Mouse (Mus musculus): ENCODE data around the gene Plxnd1.

Gene Plxnd1

DNA sequence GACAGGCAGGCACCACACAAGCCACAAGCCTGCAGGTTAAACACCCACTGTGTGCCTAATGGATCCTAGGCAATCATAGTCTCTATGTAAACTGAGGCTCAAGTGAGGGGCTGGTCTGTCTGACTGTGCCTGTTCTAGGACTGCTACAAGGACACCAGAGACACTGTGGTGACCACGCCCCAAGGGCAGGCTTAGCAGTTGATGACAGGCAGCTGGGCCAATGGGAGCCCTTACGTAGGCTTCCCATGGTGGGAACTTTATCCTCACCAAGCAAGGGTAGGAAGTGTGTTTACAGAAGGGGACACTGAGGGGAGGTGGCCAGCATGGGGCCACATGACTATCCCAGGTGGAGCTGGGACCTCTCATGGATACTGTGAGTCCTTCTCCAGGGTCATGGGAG, 4.4 kb upstream of the Plxnd1 start:
- no peak for DNase-seq (ENCODE audit: low read depth, low spot score)

DNA sequence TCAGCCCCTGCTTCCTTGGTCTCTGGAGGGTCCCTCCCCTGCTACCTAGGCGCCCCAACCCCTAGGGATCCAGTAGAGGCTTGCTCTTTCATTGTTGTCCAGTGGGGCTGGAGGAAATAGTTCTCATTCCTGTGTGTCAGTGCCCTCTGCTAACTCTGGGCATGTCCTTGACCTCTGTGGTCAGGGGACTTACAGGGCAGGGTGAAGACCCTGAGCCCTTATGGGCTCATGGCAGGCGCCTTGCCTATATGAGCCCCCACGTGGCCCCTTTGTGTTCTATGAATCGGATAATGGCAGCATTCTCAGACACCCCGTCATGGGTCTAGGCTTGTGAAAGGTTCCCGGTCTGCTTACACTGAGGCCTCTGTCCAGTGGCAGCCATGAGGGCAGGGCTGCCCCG, 4.0 kb upstream of the Plxnd1 start:
- DNase-seq (ENCODE audit: low read depth, low spot score) = no peak

DNA sequence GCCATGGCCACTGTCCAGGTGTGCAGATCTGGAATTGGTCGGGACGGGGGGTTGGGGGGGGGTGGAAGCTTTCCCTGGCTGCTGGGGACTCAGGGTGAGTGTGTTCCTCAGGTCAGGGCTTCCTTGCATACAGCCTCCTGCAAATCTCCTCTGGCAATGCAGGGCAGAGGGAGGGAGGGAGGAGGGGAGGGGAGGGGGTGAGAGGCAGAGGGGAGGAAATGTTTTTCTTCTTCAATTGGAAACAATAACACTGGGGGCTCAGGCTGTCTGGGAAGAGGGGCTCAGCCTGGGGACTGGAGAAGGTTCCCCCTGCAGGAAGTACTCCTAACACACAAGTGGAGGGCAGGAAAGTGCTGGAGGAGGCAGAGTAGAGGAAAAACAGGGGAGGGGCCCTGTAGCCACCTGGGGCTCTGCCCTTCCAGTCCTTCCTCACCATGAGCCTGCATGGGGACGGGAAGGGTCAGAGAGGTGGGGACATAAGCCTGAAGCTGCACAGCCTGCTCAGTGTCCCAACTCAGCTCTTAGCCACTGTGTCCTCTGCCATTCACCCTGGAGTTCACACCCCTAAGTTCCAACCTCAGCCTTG, 3.0 kb upstream of the Plxnd1 start:
- DNase-seq (ENCODE audit: low read depth, low spot score) = no peak

DNA sequence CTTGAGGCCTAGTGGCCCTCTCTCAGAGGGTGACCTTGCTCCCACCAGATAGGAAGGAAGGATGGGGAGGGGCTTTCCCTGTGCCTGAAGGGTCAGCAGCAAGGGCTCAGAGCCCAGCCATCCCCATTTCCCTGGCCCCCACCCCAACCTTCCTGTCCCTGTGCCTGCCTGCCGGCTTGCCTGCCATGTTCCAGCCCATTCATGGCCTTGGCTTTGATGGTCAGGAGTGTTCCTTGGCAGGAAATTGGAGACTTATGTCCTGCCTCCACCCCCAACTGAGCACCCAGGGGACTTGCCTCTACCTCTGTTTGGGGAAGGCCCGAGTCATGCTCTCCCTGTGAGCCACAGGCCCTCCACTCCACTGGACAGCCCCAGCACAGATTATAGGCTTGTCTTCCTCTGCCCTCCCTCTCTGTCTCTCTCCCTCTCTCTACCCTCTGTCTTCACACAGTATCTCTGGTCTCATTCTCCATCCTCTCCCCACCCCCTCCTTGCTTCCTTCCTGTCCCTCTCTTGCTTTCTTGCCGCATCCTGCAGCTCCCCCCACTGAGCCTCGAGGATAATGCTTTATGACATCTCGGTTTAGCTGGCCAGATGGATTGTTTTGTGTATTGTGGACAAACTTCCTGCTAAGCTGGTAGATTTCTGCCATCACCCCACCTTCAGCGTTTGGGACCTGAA, 1.5 kb upstream of the Plxnd1 start:
- DNase-seq (ENCODE audit: low read depth, low spot score) = peak; percentile 70

DNA sequence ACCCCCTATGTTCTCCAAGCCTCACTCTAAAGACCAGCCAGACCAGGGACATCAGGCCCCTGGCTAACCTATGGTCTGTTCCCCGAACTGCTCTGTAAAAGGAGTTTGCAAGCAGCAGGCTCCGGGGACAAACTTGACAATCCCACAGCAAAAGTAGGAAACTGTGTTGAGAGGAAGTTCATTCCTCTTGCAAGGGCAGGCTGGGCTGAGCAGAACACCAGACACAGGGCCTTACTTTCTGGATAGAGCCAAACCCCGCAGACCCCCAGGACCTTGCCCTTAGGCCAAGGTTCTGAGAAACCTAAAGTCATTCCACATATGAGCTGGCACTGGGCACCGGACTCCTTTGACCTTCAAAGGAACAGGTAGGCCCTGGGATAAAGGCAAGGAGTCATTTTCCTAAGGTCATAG, 731 bp upstream of the Plxnd1 start:
- no peak for DNase-seq (ENCODE audit: low read depth, low spot score)

DNA sequence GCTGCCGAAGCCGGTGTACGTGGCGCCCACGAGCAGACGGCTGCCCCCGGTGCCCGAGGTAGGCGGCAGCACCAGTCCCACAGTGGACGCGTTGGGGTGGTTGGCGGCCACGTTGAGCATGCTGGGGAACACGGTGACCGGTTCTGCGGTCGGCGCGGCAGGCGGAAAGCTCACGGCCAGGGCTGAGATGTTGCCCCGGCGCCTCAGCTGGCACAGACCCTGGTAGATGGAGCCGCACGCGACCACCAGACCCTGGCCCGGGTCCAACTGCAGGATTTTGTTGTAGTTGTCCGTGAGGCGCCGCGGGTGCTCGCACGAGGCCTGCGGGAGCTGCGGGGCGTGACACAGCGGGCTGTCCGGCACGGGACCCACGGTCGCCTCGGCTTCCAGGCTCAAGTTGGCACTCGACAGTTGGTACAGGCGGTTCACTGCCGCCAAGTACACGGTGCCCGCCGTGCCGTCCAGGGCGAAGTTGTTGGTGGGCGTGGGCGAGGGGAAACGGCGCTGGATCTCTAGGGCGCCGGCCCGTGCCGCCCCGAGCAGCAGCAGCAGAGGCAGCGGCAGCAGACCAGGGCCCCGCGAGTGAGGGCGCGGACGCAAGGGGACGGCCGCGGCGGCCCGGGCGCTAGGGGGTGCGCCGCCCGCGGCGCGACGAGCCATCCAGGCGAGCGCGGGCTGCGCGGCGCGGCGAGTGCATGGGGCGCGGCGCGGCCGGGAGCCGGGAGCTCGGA, 494 bp downstream of the Plxnd1 start:
- DNase-seq (ENCODE audit: low read depth, low spot score) = no peak

DNA sequence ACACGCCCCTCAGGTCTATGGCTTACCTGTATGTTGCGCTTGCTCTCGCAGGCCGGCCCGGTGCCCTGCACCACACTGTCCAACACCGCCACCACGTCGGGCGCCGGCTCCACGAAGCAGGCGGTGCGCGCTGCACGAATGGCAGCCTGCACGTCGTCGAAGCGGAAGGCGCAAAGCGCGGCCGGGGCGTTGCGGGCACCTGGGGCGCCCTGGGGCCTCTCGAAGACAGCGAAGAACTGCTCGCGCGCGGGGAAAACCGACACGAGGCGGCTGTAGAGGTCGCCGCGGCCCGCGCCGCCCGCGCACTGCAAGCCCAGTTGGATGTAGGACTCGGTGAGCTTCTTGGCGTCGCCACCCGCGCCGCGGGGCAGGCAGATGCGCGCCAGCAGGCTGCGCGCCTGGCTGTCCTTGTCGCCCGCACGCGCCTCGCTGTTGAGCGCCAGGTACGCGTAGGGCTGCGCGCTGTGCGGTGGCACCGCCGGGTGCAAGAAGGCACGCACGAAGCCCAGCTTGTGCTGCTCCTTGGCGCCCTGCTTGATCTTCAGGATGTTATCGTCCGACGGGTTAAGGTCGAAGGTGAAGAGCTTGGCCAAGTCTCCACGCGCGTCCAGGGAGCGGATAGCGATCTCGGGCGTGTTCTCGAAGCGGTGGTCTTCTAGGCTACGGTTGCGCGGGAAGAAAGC, 1.2 kb downstream of the Plxnd1 start:
- no peak for DNase-seq (ENCODE audit: low read depth, low spot score)

DNA sequence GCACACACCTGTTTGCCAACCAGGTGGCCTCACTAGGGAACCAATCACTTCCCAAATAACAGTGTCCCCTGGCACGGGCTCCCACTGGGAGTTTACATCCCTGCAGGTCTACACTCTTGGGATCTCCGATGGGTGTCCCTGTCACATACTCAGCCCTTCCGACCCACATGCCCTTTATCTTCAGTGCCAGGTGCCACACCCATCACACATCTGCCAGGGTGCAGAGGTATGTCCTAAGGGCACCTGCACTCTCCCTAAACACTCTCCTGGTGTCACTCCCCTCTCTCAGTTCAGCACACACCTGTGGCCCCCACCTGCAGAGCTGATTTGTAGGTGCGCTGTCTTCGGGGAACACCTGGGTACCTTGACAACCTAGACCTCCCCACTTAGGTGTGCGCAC, 1.8 kb downstream of the Plxnd1 start:
- no peak for DNase-seq (ENCODE audit: low read depth, low spot score)

DNA sequence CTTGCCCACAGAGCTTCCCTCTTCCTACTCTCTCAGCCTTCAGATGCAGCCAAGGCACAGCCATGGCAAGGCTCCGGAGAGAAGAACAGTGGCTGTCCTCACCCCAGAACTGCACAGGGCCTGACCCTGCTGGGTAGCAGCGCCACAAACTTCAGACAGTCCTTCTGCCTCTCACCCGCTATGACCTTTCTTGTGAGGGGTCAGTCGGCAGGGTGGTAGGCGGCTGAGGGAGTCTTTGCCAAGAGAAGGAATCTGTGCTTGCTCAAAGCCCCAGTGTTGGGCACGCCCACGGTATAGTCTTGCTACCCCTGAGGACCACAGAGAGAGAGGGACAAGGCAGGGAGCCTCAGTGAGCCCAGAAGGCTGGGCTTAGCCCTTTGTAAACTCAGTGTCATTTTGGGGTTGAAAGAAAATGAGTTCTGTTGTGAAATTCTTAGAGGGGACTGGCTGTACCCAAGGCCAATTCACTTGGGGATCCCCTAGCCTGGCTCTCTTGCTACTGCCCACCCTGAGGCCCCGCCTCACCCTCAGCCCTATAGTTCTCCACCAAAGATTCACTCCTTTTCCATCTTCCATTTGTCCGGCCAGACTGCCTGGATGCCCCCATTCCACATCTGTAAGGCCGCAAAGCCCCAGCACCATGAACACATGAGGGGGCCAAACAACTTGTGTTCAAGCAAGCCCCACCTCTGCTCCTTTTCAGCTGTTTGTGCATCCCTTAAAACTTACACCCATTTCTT, 2.8 kb downstream of the Plxnd1 start:
- no peak for DNase-seq (ENCODE audit: low read depth, low spot score)

DNA sequence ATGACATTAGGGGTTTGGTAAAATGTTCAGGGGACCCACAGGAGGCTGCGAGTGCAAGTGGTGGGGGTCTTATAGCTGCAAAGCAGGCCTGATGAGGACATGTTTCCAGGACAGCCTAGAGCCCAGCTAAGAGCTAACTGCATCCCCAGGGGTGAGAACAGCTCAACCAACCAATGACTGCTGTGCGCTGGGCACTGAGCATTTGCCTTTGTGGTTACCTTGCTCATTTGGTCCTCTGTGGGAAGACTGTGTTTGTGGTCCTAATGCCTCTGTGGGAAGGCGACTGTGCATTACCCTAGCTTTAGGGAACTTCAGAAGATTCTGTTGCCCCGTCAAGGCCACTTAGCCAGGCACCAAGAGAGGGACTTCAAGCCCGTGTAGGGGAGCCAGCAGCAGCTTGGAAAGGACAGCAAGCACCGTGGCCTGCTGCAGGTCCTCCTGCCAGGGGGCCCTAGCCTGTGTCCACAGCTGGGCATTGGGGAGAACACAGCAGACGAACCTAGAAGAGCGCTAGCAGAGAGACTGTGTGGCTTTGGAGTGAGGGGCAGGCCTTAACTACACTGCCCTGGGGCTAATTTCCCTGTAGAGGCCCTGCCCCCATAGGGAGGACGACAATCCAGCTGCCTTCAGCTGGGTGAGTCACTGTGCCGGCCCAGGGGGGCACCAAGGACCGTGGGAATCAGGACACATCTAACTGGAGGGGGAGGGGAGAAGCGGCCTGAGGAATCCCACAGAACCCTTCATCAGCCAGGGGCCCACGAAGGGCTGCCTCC, 3.5 kb downstream of the Plxnd1 start:
- no peak for DNase-seq (ENCODE audit: low read depth, low spot score)

DNA sequence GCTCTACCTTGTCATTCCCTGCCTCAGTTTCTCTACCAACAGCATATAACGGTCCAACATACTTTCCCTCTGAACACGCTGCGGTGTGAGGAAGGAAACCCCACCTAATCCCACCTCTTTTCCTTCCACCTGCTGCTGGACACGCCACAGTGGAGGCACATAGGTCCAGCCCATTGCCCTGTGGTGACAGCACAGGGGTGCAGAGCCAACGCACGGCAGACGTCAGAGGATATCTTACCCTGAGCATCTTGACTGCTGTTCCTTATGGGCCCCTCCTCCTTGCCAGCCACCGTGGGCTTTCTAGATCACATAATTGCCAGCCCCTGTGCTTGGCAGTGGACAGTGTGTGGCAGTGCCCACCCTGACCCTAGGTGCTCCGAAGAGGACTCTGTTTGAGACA, 4.3 kb downstream of the Plxnd1 start:
- DNase-seq (ENCODE audit: low read depth, low spot score) = no peak

DNA sequence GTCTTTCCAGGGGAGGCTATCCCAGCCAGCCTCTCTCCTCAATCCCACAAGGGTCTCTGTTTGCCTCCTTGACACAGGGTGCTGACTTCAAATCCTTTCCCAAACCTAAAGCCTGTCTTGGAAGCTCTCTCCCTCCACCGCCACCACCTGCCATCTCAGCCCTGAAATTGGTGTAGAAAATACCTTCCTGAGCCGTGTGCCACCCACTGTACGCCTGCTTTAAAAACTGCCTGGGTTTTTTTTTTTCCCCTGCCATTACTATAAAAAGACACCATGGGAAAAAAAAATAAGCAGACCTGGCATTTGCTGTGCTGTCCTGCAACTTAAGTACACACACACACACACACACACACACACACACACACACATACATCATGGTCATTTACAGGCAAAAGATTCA, 4.7 kb downstream of the Plxnd1 start:
- no peak for DNase-seq (ENCODE audit: low read depth, low spot score)

DNA sequence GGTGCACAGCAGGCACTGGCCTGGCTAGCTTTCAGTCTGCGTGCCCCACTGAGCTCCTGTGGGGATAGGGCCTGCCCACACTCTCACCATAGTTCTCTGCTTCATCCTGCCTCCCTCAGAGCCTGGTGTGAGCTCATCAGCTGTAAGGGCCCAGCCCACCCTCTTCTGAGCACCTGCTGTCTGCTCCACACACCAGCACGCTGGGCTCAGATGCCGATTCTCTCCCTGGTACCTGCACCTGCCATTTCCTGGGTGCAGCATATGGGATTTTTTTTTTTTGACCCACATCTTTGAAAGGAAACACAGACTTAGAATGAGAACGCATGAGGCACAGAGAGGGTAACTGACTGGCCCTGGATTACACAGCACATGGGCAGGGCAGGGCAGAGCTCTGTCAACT, 5.2 kb downstream of the Plxnd1 start:
- no peak for DNase-seq (ENCODE audit: low read depth, low spot score)

DNA sequence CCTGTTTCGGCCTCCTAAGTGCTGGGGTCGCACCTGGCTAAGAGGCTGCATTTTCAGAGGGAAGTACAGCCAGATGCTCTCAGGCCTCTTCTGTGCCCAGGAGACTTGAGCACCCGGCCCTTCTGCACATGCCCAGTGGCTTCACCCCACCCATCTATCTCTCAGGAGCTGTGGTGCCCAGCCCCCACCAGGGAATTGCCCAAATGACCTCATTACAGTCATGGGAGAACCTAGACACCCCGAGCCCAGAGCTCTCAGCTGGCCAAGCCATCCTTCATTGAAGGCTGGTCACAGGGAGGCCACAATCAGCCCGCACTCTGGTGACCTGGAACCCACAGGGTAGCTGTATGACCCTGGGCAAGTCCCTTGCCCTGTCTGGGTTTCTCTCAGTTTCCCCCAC, 5.8 kb downstream of the Plxnd1 start:
- DNase-seq (ENCODE audit: low read depth, low spot score) = no peak

DNA sequence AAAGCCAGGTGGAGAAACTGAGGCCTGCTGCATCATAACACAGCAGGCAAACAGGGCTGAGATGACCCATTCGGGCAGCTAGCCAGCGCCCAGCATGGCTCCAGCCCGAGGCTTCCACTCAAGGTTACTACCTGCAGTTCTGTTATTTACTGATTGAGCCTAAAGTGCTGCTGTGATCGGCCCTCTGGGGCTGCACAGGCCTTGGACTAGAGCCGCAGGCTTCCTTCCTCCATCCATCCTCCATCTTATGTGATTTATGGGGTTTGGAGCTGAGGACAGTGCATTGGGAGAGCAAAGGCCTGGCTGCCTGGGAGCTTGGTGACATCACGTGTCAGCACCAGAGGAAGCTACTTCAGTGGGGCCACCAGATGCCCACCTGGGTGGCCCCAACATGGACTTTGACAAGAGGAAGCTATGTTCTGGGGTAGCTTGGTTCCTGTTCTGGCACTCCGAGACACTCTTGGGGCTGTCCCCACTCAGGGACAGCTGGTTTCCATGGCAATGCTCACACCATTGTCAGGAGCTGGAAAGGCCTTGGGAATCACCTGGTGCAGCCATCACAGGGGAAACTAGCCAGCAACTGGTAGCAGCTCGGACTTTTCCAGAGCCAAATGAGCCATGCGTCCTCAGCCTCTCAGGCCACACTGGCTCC, 7.6 kb downstream of the Plxnd1 start:
- no peak for DNase-seq (ENCODE audit: low read depth, low spot score)

DNA sequence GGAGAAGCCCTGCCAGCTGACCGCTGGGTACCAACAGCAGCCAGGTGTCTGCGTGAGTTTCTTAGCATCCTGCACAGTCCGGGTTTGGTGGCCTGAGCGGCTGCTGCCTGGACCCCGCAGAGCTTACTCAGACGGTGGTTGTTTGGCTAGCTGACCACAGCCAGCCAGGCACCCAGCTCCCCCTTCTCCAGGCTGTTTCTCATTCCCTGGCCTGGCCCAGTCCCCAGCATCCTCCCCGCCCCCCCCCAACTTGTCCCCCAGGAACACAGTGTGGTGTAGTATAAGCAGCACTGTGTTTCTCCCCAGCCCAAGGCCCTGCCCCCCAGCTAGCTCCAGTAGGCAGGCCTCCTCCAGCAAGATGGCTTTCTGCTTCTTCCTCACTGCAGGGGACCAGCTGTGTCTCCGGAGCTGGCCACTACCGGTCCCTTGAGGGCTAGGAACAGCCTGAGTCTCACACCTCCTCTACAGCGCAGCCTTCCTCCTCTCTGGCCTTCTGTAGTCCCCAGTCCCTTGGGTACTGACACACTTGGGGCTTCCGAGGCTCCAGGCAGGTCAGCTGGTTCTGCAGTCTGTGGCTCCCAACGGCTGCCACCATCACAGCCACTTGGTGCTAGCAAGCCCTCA, 8.2 kb downstream of the Plxnd1 start:
- DNase-seq (ENCODE audit: low read depth, low spot score) = no peak

DNA sequence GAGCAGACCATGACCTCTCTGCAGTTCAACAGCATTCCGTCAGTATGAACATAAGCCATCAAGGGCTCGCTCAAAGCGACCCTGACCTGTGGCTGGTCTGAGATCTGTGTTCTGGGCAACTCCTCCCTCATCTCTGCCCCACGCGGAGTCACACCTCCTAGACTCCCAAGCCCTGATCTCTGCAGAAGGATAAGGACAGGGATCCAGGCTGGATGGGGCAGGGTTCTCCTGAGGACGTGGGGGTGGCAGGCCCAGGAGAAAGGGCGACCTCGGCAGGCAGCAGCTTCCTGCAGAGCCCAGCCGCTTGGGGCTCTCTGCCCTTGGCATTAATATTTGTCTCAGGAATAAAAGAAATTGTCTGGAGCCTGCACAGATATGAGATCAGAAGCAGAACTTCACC, 9.2 kb downstream of the Plxnd1 start:
- no peak for DNase-seq (ENCODE audit: low read depth, low spot score)

DNA sequence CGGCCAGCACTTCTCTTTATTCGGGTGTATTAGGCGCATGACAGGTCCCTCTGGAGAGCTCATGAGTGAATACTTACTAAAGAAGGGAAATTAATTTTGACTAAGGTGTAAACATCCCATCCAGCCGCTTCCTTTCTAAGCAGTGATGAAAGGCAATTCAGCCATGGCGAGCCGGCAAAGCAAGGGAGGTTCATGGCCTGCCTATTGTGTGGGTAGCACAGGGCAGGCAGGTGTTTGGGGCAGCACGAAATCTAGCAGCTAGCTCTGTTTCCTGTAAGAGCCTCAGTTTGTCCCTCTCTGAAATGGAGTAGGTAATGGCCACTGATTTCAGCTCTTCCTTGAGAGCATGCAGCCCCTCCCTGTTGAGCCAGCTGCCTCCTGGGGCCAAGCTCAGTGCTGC, 10.2 kb downstream of the Plxnd1 start:
- DNase-seq (ENCODE audit: low read depth, low spot score) = no peak

DNA sequence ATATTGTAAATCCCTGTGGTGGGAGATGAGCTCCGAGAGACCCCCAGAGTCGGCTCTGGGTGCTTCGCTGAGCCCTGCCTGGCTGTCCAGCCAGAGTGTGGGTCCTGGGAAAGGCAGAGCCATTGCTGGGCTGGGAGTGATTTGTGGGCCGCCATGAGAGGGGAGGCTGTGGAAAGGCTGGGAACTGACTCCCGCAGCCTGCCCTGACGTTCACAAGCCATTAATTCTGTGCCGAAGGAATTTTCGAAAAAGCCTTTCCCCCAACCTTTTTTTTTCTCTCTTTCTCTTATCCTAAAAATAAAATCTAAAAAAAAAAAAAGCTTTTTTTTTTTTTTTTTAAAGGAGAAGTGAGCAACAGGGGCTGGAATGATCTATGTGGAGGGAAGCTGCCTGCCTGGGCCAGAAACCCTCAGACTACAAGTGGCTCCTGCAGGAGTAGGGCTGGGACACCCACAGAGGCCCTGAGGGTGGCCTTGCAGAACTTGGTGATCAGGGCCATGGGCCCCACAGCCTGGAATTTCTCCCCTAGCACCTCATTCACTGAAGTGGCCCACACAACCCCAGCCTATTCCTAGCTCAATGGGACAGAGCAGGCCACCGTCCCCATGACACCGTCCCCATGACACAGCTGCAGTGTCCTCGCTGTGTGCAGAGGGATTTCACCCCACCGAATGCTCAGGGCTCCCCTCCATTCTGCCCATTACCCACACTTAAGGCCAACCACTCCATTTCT, 11.3 kb downstream of the Plxnd1 start:
- no peak for DNase-seq (ENCODE audit: low read depth, low spot score)

All from skeletal muscle tissue, adult 2 months (tissue).